Comparison of ENCODE assay signal across 20 mouse cellular contexts in the genomic region with DNA sequence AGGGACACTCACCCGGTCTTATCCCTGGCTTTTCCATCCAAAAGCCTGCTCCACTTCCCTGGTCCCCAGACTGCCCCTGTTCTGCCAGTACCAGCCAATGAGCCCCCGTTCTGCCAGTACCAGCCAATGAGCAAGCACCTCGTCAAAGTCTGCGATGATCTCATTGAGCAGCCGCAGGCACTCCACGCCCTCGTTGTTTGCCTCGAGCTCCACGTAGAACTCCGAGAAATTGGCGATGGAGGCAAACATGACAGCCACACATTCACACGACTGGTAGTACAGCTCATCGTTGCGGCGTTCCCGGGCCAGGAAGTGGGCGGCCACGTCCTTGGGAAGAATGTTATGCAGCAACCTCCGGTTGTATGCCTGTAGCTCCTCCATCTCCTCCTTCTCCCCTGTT. TPM values are rescaled to one million over a fixed set of nuclear protein-coding genes. Genes with fewer than 3 reads are reported as not detected.
DNase-seq lines count a peak whose midpoint lies in the region; ATAC-seq lines count a peak whose summit lies in the region.
"Had no signal": no experiment of that assay in that cellular context is flagged by ENCODE, and none has a peak within 500 bp of the region (broad histone marks: within the 10 kb centered on the region; RNA-seq: fewer than 3 reads in every experiment).

No protein-coding gene starts in this region.

- H3K27me3 ChIP-seq in embryonic facial prominence, embryonic 10.5 days (replicated peaks; ENCODE audit: low read depth, poor library complexity, severe bottlenecking) = no peaks in the 10 kb centered on the region
- no peaks in the 10 kb centered on the region for H3K27me3 ChIP-seq in forebrain, embryonic 14.5 days (replicated peaks; ENCODE audit: control insufficient read depth, insufficient read depth, low read length)
- H3K27me3 ChIP-seq: embryonic facial prominence, embryonic 13.5 days; Patski had no signal

- no peak overlapping the region for H3K9ac ChIP-seq in forebrain, embryonic 14.5 days (ENCODE audit: low read length)
- H3K9ac ChIP-seq: embryonic facial prominence, embryonic 13.5 days; liver, postnatal 0 days had no signal

- no peak for ATAC-seq in forebrain, embryonic 14.5 days
- ATAC-seq: CD4-positive, CD25-positive, alpha-beta regulatory T cell, adult 4 months; hindbrain, postnatal 0 days; liver, postnatal 0 days; Patski had no signal

- peaks cover 99% of the 10 kb centered on the region for H3K36me3 ChIP-seq in embryonic facial prominence, embryonic 10.5 days (replicated peaks)
- H3K36me3 ChIP-seq in forebrain, embryonic 14.5 days (ENCODE audit: control insufficient read depth, insufficient read depth, low read length) = peaks cover 88% of the 10 kb centered on the region

- H3K4me2 ChIP-seq in forebrain, embryonic 14.5 days (ENCODE audit: low read length) = no peak overlapping the region
- H3K4me2 ChIP-seq: embryonic facial prominence, embryonic 13.5 days; heart, embryonic 11.5 days had no signal

- H3K9me3 ChIP-seq in embryonic facial prominence, embryonic 10.5 days = no peaks in the 10 kb centered on the region
- H3K9me3 ChIP-seq in forebrain, embryonic 14.5 days (replicated peaks; ENCODE audit: control insufficient read depth, low read length) = no peaks in the 10 kb centered on the region
- H3K9me3 ChIP-seq: embryonic facial prominence, embryonic 13.5 days had no signal

- no peaks in the 10 kb centered on the region for H3K4me1 ChIP-seq in embryonic facial prominence, embryonic 10.5 days
- no peaks in the 10 kb centered on the region for H3K4me1 ChIP-seq in forebrain, embryonic 14.5 days (ENCODE audit: control insufficient read depth, insufficient read depth, low read length)
- H3K4me1 ChIP-seq: embryonic facial prominence, embryonic 13.5 days had no signal

- H3K4me3 ChIP-seq in embryonic facial prominence, embryonic 10.5 days = no peak overlapping the region
- H3K4me3 ChIP-seq in forebrain, embryonic 14.5 days (ENCODE audit: low read depth, low read length) = no peak overlapping the region
- H3K4me3 ChIP-seq: embryonic facial prominence, embryonic 13.5 days had no signal

- no peak overlapping the region for H3K27ac ChIP-seq in embryonic facial prominence, embryonic 10.5 days (replicated peaks)
- H3K27ac ChIP-seq in forebrain, embryonic 14.5 days (ENCODE audit: low read depth, low read length) = no peak overlapping the region
- H3K27ac ChIP-seq: embryonic facial prominence, embryonic 13.5 days; hindbrain, postnatal 0 days had no signal

- WGBS in embryonic facial prominence, embryonic 10.5 days = 85% methylated on average over 19 of the region's 19 CpGs
- WGBS in forebrain, embryonic 14.5 days = 85% methylated on average over 19 of the region's 19 CpGs

- DNase-seq in layer of hippocampus, adult 11-12 months (ENCODE audit: low spot score) = peak; percentile 35
- no peak for DNase-seq in layer of hippocampus, postnatal 14 days (ENCODE audit: low spot score in 2 of 2)
- peak; percentile 51 for DNase-seq in right cerebral cortex, postnatal 25 days
- no peak for DNase-seq in right cerebral cortex, postnatal 4 days
- DNase-seq in layer of hippocampus, adult 9-11 months = peak; percentile 57
- DNase-seq in embryonic facial prominence, embryonic 10.5 days (ENCODE audit: low spot score) = no peak
- no peak for DNase-seq in forebrain, embryonic 14.5 days (ENCODE audit: low spot score)
- DNase-seq: cerebellum, adult 11-12 months; gastrocnemius, postnatal 14 days; kidney, adult 8-10 months; kidney, postnatal 36 days; liver, postnatal 0 days; thymus, postnatal 4 days had no signal

RNA-seq across cellular contexts. Expression of gene Adcy6, which starts 15.7 kb away (rescaled TPM):
- 10 to 100 TPM; 45.1 to 45.3 TPM for total RNA-seq in layer of hippocampus, postnatal 14 days (2021)
- polyA plus RNA-seq in embryonic facial prominence, embryonic 10.5 days (2016; fragmentation: Nextera tagmentation; extraction: Ambion mirVana) = 11.6 and 14.0 TPM in 2 replicates
- polyA plus RNA-seq in forebrain, embryonic 14.5 days (2014; fragmentation: Nextera tagmentation; extraction: Ambion mirVana) = 6.4 and 10.4 TPM in 2 replicates

RNA-seq across cellular contexts. Expression of gene 4930415O20Rik, which starts 23.4 kb away (rescaled TPM):
- total RNA-seq in layer of hippocampus, postnatal 14 days (2021) = not detected
- 0.39 TPM in 1 of 2 replicates, not detected in the other for polyA plus RNA-seq in embryonic facial prominence, embryonic 10.5 days (2016; fragmentation: Nextera tagmentation; extraction: Ambion mirVana)
- not detected in 2 replicates for polyA plus RNA-seq in forebrain, embryonic 14.5 days (2014; fragmentation: Nextera tagmentation; extraction: Ambion mirVana)
- total RNA-seq: common myeloid progenitor, adult 5-6 weeks; hindbrain, postnatal 0 days had no signal
- polyA plus RNA-seq: brain, embryonic 14.5 days; CD4-positive, CD25-positive, alpha-beta regulatory T cell, adult 4 months; embryonic facial prominence, embryonic 13.5 days; hindbrain, postnatal 0 days; liver, postnatal 0 days had no signal

RNA-seq across cellular contexts. Expression of gene Ccnt1, which starts 23.5 kb away (rescaled TPM):
- 10 to 100 TPM; 43.9 to 44.7 TPM for total RNA-seq in layer of hippocampus, postnatal 14 days (2021)
- 64.5 and 64.6 TPM in 2 replicates for polyA plus RNA-seq in embryonic facial prominence, embryonic 10.5 days (2016; fragmentation: Nextera tagmentation; extraction: Ambion mirVana)
- polyA plus RNA-seq in forebrain, embryonic 14.5 days (2014; fragmentation: Nextera tagmentation; extraction: Ambion mirVana) = 51.3 and 61.7 TPM in 2 replicates

RNA-seq across cellular contexts. Expression of gene Cacnb3, which starts 36.4 kb away (rescaled TPM):
- 100 to 1,000 TPM; 159 to 168 TPM for total RNA-seq in layer of hippocampus, postnatal 14 days (2021)
- polyA plus RNA-seq in embryonic facial prominence, embryonic 10.5 days (2016; fragmentation: Nextera tagmentation; extraction: Ambion mirVana) = 32.3 and 37.0 TPM in 2 replicates
- 75.9 and 95.4 TPM in 2 replicates for polyA plus RNA-seq in forebrain, embryonic 14.5 days (2014; fragmentation: Nextera tagmentation; extraction: Ambion mirVana)
- total RNA-seq: common myeloid progenitor, adult 5-6 weeks had no signal
- polyA plus RNA-seq: CD4-positive, CD25-positive, alpha-beta regulatory T cell, adult 4 months had no signal

Comparison
In these comparisons a context has a peak if more than half of its experiments do, and no peak if none do; other contexts are left out.
1. DNase-seq: peak in layer of hippocampus, adult 11-12 months (single experiment), right cerebral cortex, postnatal 25 days (single experiment) and layer of hippocampus, adult 9-11 months (single experiment); none in layer of hippocampus, postnatal 14 days (0 of 2), right cerebral cortex, postnatal 4 days (single experiment), embryonic facial prominence, embryonic 10.5 days (single experiment) and forebrain, embryonic 14.5 days (single experiment).